Mouse (Mus musculus) heart, embryonic 12.5 days (tissue): ENCODE results near the gene Ripor2. TPM values are rescaled to one million over a fixed set of nuclear protein-coding genes. Genes with fewer than 3 reads are reported as not detected.

Source experiments
- ATAC-seq: fragments of 200-750 bp; cut with Nextera tagmentation; 2 replicates; pipeline ENCODE4 v1.8.0; 2017; ENCODE audit warnings: moderate TSS enrichment, moderate library complexity; ENCODE audit not compliant: insufficient number of reproducible peaks, low FRiP score
- H3K27ac ChIP-seq: fragments of 300-500 bp; sonication (generic); 2 replicates; pipeline ENCODE4 v1.5.1; 2016; ENCODE audit warnings: mild to moderate bottlenecking, moderate library complexity; ENCODE audit not compliant: poor library complexity, severe bottlenecking
- H3K27me3 ChIP-seq: fragments of 300-500 bp; sonication (generic); replicated peaks from 2 replicates; pipeline ENCODE4 v1.6.1; 2016; ENCODE audit warnings: mild to moderate bottlenecking, moderate library complexity
- H3K36me3 ChIP-seq: fragments of 300-500 bp; sonication (generic); 2 replicates; pipeline ENCODE4 v1.6.1; 2016; ENCODE audit warnings: mild to moderate bottlenecking, moderate library complexity
- H3K4me1 ChIP-seq: fragments of 300-500 bp; sonication (generic); replicated peaks from 2 replicates; pipeline ENCODE4 v1.6.1; 2016; ENCODE audit warnings: mild to moderate bottlenecking
- H3K4me2 ChIP-seq: fragments of 300-500 bp; sonication (generic); 2 replicates; pipeline ENCODE4 v1.6.1; 2016; ENCODE audit warnings: mild to moderate bottlenecking, moderate library complexity
- H3K4me3 ChIP-seq: fragments of 300-500 bp; sonication (generic); 2 replicates; pipeline ENCODE4 v1.5.1; 2016; ENCODE audit warnings: mild to moderate bottlenecking
- H3K9ac ChIP-seq: fragments of 300-500 bp; sonication (generic); 2 replicates; pipeline ENCODE4 v1.6.1; 2016; ENCODE audit warnings: mild to moderate bottlenecking, moderate library complexity
- H3K9me3 ChIP-seq: fragments of 300-500 bp; sonication (generic); replicated peaks from 2 replicates; pipeline ENCODE4 v1.6.1; 2016; ENCODE audit warnings: mild to moderate bottlenecking, moderate library complexity
- WGBS: fragments of 180-500 bp; shearing (Covaris S2); methylation state at CpG from one replicate; pipeline ENCODE4 v1.1.7; 2016; 5-methylcytosine and 5-hydroxymethylcytosine counted together
- polyA plus RNA-seq: library from polyadenylated mRNA; unstranded; fragments of >200 nt; fragmentation: Nextera tagmentation; extraction: Ambion mirVana; gene quantifications from 2 replicates; pipeline ENCODE4 v1.2.1, GENCODE M21; 2016

Gene Ripor2
- polyA plus RNA-seq, 1 experiment from 2014 or later, result 10.5 TPM

DNA sequence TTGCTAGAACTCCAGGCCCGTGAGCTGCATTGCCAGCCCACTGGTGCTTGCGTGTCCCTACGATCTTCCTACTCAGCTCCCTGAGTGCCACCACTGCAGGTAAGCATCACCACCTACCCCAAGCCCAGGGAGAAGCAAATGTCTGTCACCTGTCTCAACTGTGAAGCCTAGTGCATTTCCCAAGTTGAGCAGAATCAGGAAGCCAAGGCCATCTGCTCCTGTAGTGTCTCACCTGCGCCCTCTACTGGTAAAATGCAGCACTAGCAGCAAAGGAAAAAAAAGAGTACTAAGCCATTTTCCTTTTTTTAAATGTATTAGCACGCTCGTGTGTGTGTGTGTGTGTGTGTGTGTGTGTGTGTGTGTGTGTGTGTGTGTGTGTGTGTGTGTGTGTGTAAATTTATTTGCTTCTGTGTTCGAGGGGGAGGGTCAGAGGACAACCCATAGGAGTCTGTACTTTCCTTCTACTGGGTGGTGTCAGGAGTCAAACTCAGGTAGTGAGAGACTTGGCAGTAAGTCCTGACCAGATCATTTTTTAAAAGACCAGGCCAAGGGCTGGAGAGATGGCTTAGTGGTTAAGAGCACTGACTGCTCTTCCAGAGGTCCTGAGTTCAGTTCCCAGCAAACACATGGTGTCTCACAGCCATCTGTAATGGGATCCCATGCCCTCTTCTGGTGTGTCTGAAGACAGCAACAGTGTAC is 194.3 kb downstream of the Ripor2 start:
- no peak overlapping the region for H3K27ac ChIP-seq
- H3K27me3 ChIP-seq, result no peaks in the 10 kb centered on the region
- H3K9ac ChIP-seq, result no peak overlapping the region
- H3K36me3 ChIP-seq, result no peaks in the 10 kb centered on the region
- no peaks in the 10 kb centered on the region for H3K9me3 ChIP-seq
- ATAC-seq, result no peak
- no peak overlapping the region for H3K4me3 ChIP-seq
- H3K4me1 ChIP-seq, result no peaks in the 10 kb centered on the region
- no peak overlapping the region for H3K4me2 ChIP-seq
- 49% methylated on average over 7 of the region's 7 CpGs for WGBS

DNA sequence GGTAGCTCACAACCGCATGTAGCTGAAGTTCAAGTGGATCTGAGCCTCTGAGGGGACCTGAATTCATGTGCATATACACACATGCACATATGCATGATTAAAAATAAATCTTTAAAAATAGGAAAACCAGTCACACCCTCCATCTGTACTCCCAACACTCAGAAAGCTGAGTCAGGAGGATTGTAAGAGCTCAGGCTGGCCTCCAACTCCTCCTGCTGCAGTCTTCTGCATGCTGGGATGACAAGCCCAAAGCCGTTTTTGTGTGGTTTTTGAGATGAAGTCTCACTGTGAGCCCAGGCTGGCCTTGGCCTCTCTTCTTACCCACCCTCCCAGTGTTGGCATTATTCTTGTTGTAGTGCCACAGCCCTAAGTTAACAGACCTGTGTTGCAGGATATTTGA is 196.0 kb downstream of the Ripor2 start:
- no peaks in the 10 kb centered on the region for H3K36me3 ChIP-seq
- peaks cover 7% of the 10 kb centered on the region; the same call in 1 of the 2 replicates for H3K4me1 ChIP-seq
- H3K27me3 ChIP-seq, result no peaks in the 10 kb centered on the region
- WGBS, result 76% methylated on average over 2 of the region's 2 CpGs
- H3K9me3 ChIP-seq, result no peaks in the 10 kb centered on the region
- no peak overlapping the region for H3K27ac ChIP-seq
- no peak overlapping the region for H3K9ac ChIP-seq
- no peak overlapping the region for H3K4me2 ChIP-seq
- no peak overlapping the region for H3K4me3 ChIP-seq
- no peak for ATAC-seq

DNA sequence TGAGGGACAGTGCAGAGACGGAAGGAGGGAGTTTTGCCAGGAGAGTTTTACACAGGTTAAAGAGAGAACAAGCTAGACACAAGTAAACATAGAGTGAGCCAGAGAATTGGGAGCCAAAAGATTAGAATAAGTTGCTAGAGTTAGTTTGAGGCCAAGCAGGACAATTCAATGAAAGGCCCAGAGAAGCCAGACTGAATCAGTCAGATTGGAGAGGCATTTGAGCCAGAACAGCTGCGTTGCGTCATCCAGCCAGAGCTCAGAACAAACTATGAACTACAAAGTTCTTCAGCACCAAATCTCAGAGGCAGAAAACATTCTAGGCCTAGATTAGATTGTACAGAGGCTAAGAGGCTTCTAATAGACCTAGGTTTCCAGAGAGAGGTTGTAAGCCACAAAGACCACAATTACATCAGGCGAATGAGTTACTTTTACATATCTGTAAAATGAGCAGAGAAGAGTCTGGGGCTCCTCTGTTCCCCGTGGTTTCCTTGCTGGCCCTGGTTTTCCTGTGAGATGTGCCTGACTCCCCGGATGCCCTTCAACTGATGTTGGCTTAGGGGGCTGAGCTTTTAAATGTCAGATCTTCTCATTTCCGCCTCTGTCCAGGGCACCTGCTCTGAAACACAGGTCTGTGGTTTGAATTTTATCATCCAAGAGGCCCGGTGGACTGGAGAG is 196.9 kb downstream of the Ripor2 start:
- H3K27me3 ChIP-seq, result no peaks in the 10 kb centered on the region
- no peaks in the 10 kb centered on the region for H3K9me3 ChIP-seq
- peaks cover 7% of the 10 kb centered on the region; the same call in 1 of the 2 replicates for H3K4me1 ChIP-seq
- no peak for ATAC-seq
- H3K4me3 ChIP-seq, result no peak overlapping the region
- H3K4me2 ChIP-seq, result no peak overlapping the region
- H3K36me3 ChIP-seq, result no peaks in the 10 kb centered on the region
- no peak overlapping the region for H3K9ac ChIP-seq
- WGBS, result 61% methylated on average over 8 of the region's 8 CpGs
- no peak overlapping the region for H3K27ac ChIP-seq

DNA sequence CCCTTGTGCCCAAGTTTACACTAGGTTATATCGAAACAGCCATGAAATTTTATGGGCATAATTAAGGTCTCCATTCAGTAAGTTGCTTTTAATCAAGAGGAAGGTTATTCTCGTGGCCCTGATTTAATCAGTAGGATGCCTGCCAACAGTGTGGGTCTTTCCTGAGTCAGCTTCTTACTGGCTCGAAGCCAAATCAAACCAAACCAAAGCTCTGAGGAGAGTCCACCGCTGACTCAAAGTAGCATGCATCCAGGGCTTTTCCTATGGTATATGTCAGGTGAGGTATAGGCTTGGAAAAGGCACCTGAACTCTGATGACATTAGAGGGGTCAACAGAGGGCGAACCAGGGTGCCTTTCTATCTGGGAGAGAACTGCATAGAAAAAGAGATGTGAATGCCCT is 199.9 kb downstream of the Ripor2 start:
- no peak overlapping the region for H3K9ac ChIP-seq
- H3K36me3 ChIP-seq, result no peaks in the 10 kb centered on the region
- H3K9me3 ChIP-seq, result no peaks in the 10 kb centered on the region
- no peak overlapping the region for H3K4me2 ChIP-seq
- no peaks in the 10 kb centered on the region for H3K27me3 ChIP-seq
- WGBS, result 58% methylated on average over 5 of the region's 5 CpGs
- peaks cover 7% of the 10 kb centered on the region; the same call in 1 of the 2 replicates for H3K4me1 ChIP-seq
- no peak overlapping the region for H3K4me3 ChIP-seq
- no peak for ATAC-seq
- no peak overlapping the region for H3K27ac ChIP-seq

Other genes with a start within 250 kb of the Ripor2 start
- gene Armh2, start 159.0 kb downstream of the Ripor2 start, polyA plus RNA-seq, result not detected in 2 replicates
- 111 and 114 TPM in 2 replicates for gene Gmnn, start 179.7 kb downstream of the Ripor2 start, polyA plus RNA-seq
- 9.4 and 12.6 TPM in 2 replicates for gene BC005537, start 219.5 kb downstream of the Ripor2 start, polyA plus RNA-seq
- gene Acot13, start 249.4 kb downstream of the Ripor2 start, polyA plus RNA-seq, result 187 and 195 TPM in 2 replicates
- 38.5 and 38.9 TPM in 2 replicates for gene Tdp2, start 249.5 kb downstream of the Ripor2 start, polyA plus RNA-seq